8 mouse cellular contexts compared by ENCODE assay signal in the genomic region with DNA sequence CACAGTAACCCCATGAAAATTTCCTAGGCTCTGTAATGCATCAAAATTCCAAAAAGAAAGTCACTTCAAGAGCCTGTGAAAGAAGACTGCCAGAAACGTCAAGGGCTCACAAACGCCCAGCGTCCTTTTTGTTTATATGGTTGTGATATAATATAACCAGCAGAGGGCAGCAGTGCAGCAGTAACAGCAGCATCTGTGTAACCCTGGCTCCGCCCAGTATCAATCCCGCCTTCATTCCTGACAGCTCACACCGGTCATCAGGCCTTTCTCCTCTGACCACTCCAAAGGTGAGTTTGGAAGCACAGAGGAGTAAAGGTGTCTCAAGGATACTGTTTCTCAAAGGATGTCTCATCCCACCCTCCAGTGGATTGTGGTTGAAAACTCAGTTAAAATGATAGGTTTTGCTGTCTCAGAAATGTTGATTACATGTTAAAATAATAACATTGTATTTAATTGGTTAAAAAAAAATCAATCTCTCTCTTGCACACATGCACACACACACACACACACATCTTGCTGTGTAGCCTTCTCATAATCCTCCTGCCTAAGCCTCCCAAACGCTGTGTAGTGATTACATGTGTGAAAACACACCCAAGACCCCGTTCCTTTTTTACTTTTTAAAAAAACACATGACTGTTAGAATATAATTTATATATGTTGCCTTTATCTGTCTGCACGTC. TPM values are rescaled to one million over a fixed set of nuclear protein-coding genes. Genes with fewer than 3 reads are reported as not detected.
A peak's percentile ranks its signal among the peaks of the same experiment; 100 is the strongest.
DNase-seq lines count a peak whose midpoint lies in the region; ATAC-seq and TF ChIP-seq lines count a peak whose summit lies in the region.

No protein-coding gene starts in this region.

- peak; percentile 84 for DNase-seq in MN1 (ENCODE audit: low spot score)
- peak; percentile 67 for DNase-seq in c-Kit-positive CD71-positive TER-119-positive erythroid progenitor cells, embryonic 14.5 days (ENCODE audit: low spot score)
- peak; percentile 75 for DNase-seq in heart, postnatal 4 days
- peak; percentile 74 for DNase-seq in layer of hippocampus, adult 11-12 months (ENCODE audit: low spot score)
- DNase-seq in thymus, postnatal 36 days = peak; percentile 20 to 30

- peaks cover 6% of the 10 kb centered on the region for H3K4me1 ChIP-seq in forebrain, embryonic 13.5 days
- H3K4me1 ChIP-seq in lung, embryonic 16.5 days (replicated peaks; ENCODE audit: control insufficient read depth, insufficient read depth, low read length) = peaks cover 14% of the 10 kb centered on the region
- H3K4me1 ChIP-seq in olfactory bulb, adult 2 months (ENCODE audit: control insufficient read depth, insufficient read depth, low read length) = 0 out of 2 replicates have a peak, but pooled peaks cover 2% of the 10 kb centered on the region

- H3K9ac ChIP-seq in forebrain, embryonic 13.5 days = 0 out of 2 replicates have a peak overlapping the region, but pooled peaks have one; percentile 9
- no peak overlapping the region for H3K9ac ChIP-seq in lung, embryonic 16.5 days (ENCODE audit: low read length)

- peak; percentile 83 for ATAC-seq in forebrain, embryonic 13.5 days
- peak; percentile 66 for ATAC-seq in lung, embryonic 16.5 days (ENCODE audit: low read depth)

- peak; percentile 49; the same call in 1 of the 2 replicates for TF ChIP-seq CTCF in olfactory bulb, adult 2 months (IDR thresholded peaks at IDR 0.05; ENCODE audit: insufficient read depth, low read depth, low read length)

- H3K4me3 ChIP-seq in forebrain, embryonic 13.5 days = no peak overlapping the region
- H3K4me3 ChIP-seq in lung, embryonic 16.5 days (ENCODE audit: low read length) = no peak overlapping the region
- no peak overlapping the region for H3K4me3 ChIP-seq in olfactory bulb, adult 2 months (ENCODE audit: insufficient read depth, low read depth, low read length)

- 33% methylated on average over 9 of the region's 9 CpGs for WGBS in forebrain, embryonic 13.5 days
- WGBS in lung, embryonic 16.5 days = 31% methylated on average over 9 of the region's 9 CpGs
- 31% methylated on average over 9 of the region's 9 CpGs for WGBS in olfactory bulb, adult 2 months

- H3K36me3 ChIP-seq in forebrain, embryonic 13.5 days (ENCODE audit: poor library complexity, severe bottlenecking) = no peaks in the 10 kb centered on the region
- no peaks in the 10 kb centered on the region for H3K36me3 ChIP-seq in lung, embryonic 16.5 days (ENCODE audit: control insufficient read depth, insufficient read depth, low read length)

- peak overlapping the region; percentile 31; the same call in 1 of the 2 replicates for H3K4me2 ChIP-seq in forebrain, embryonic 13.5 days
- no peak overlapping the region for H3K4me2 ChIP-seq in lung, embryonic 16.5 days (ENCODE audit: low read depth, low read length)

- no peak for TF ChIP-seq POLR2A in olfactory bulb, adult 2 months (IDR thresholded peaks at IDR 0.05; ENCODE audit: insufficient read depth, low read depth, low read length)

- H3K27ac ChIP-seq in forebrain, embryonic 13.5 days = no peak overlapping the region
- no peak overlapping the region for H3K27ac ChIP-seq in lung, embryonic 16.5 days (ENCODE audit: low read length)
- H3K27ac ChIP-seq in olfactory bulb, adult 2 months (ENCODE audit: insufficient read depth, low read depth, low read length) = no peak overlapping the region

- H3K27me3 ChIP-seq in forebrain, embryonic 13.5 days = no peaks in the 10 kb centered on the region
- H3K27me3 ChIP-seq in lung, embryonic 16.5 days (ENCODE audit: control insufficient read depth, insufficient read depth, low read depth, low read length) = no peaks in the 10 kb centered on the region

- no peaks in the 10 kb centered on the region for H3K9me3 ChIP-seq in forebrain, embryonic 13.5 days (replicated peaks)
- H3K9me3 ChIP-seq in lung, embryonic 16.5 days (ENCODE audit: control insufficient read depth, low read length) = no peaks in the 10 kb centered on the region

RNA-seq across cellular contexts. Expression of a gene that starts 15.9 kb away (rescaled TPM):
- polyA plus RNA-seq in forebrain, embryonic 13.5 days (2015; fragmentation: Nextera tagmentation; extraction: Ambion mirVana) = 0.09 TPM in 1 of 2 replicates, not detected in the other
- under 1 TPM; 0.56 to 0.69 TPM for total RNA-seq in heart, postnatal 4 days (2021)
- 0.13 TPM in 1 of 2 replicates, not detected in the other for polyA plus RNA-seq in lung, embryonic 16.5 days (2015; fragmentation: Nextera tagmentation; extraction: Ambion mirVana)
- polyA plus RNA-seq in olfactory bulb, adult 2 months (2012; ENCODE audit: insufficient read depth, insufficient read length, low replicate concordance, missing spikeins) = not detected in 2 replicates

RNA-seq across cellular contexts. Expression of a gene that starts 23.5 kb away (rescaled TPM):
- polyA plus RNA-seq in forebrain, embryonic 13.5 days (2015; fragmentation: Nextera tagmentation; extraction: Ambion mirVana) = 124 and 126 TPM in 2 replicates
- 100 to 1,000 TPM; 309 to 328 TPM for total RNA-seq in heart, postnatal 4 days (2021)
- 107 and 121 TPM in 2 replicates for polyA plus RNA-seq in lung, embryonic 16.5 days (2015; fragmentation: Nextera tagmentation; extraction: Ambion mirVana)
- polyA plus RNA-seq in olfactory bulb, adult 2 months (2012; ENCODE audit: insufficient read depth, insufficient read length, low replicate concordance, missing spikeins) = not detected in 2 replicates

Comparison
In these comparisons a context has a peak if more than half of its experiments do, and no peak if none do; other contexts are left out.
1. DNase-seq: peak in every context shown above with its lines; median percentile 84 in MN1; 75 in heart, postnatal 4 days; 74 in layer of hippocampus, adult 11-12 months; 67 in c-Kit-positive CD71-positive TER-119-positive erythroid progenitor cells, embryonic 14.5 days; 25 in thymus, postnatal 36 days.
2. RNA of a gene that starts 23.5 kb away (polyA plus RNA-seq): 124 to 126 TPM in forebrain, embryonic 13.5 days and 107 to 121 TPM in lung, embryonic 16.5 days; not detected in olfactory bulb, adult 2 months; every median in the first group is over 100 times any median in the second.